Mouse (Mus musculus) midbrain, embryonic 10.5 days (tissue): ENCODE results near the gene Dnase1l2. TPM values are rescaled to one million over a fixed set of nuclear protein-coding genes. Genes with fewer than 3 reads are reported as not detected.

Source experiments
- DNase-seq: peaks from one replicate; pipeline ENCODE4 v3.0.0-alpha.2; 2017; ENCODE audit warnings: low spot score
- H3K27ac ChIP-seq: fragments of 300-500 bp; sonication (generic); replicated peaks from 2 replicates; pipeline ENCODE4 v1.5.1; 2016; ENCODE audit warnings: mild to moderate bottlenecking
- H3K27me3 ChIP-seq: fragments of 300-500 bp; sonication (generic); 2 replicates; pipeline ENCODE4 v1.6.1; 2016; ENCODE audit warnings: low read depth, mild to moderate bottlenecking; ENCODE audit not compliant: poor library complexity, severe bottlenecking
- H3K36me3 ChIP-seq: fragments of 300-500 bp; sonication (generic); 2 replicates; pipeline ENCODE4 v1.6.1; 2016; ENCODE audit warnings: mild to moderate bottlenecking, moderate library complexity
- H3K4me1 ChIP-seq: fragments of 300-500 bp; sonication (generic); 2 replicates; pipeline ENCODE4 v1.6.1; 2016
- H3K4me3 ChIP-seq: fragments of 300-500 bp; sonication (generic); 2 replicates; pipeline ENCODE4 v1.5.1; 2016; ENCODE audit warnings: mild to moderate bottlenecking, moderate library complexity
- H3K9me3 ChIP-seq: fragments of 300-500 bp; sonication (generic); replicated peaks from 2 replicates; pipeline ENCODE4 v1.6.1; 2016; ENCODE audit warnings: mild to moderate bottlenecking
- WGBS: fragments of 180-500 bp; shearing (Covaris S2); methylation state at CpG from one replicate; pipeline ENCODE4 v1.1.7; 2016; 5-methylcytosine and 5-hydroxymethylcytosine counted together
- polyA plus RNA-seq: library from polyadenylated mRNA; unstranded; fragments of >200 nt; fragmentation: Nextera tagmentation; extraction: Ambion mirVana; gene quantifications from 2 replicates; pipeline ENCODE4 v1.2.1, GENCODE M21; 2016

The Dnase1l2 gene
- 2.7 and 3.4 TPM in 2 replicates for polyA plus RNA-seq

- peaks cover 100% of the 10 kb centered on the region for H3K36me3 ChIP-seq
- no peaks in the 10 kb centered on the region for H3K27me3 ChIP-seq
- H3K4me3 ChIP-seq: no peak within 1 kb of the TSS
- 85% methylated on average over 7 of the region's 7 CpGs for WGBS
- no peak within 1 kb of the TSS for H3K27ac ChIP-seq
- no peaks in the 10 kb centered on the region for H3K9me3 ChIP-seq
- no peak for DNase-seq
- no peaks in the 10 kb centered on the region for H3K4me1 ChIP-seq
Measured at GRCm38 (mm10) chr17:24442632-24443155, at the start of gene Dnase1l2. Gene Dnase1l2 (minus strand): TSS chr17:24443105.

GRCm38 (mm10) chr17:24490399-24490798 is 47.5 kb upstream of the Dnase1l2 start:
- Histone ChIP-seq H3K9me3 (no peaks in the 10 kb centered on the region), H3K27me3 (peaks cover 41% of the 10 kb centered on the region), H3K27ac (no peak overlapping the region), H3K36me3 (no peaks in the 10 kb centered on the region), H3K4me1 (peaks cover 45% of the 10 kb centered on the region), H3K4me3 (peak overlapping the region; percentile 88; the same call in 1 of the 2 replicates)
- no peak for DNase-seq
- 80% methylated on average over 4 of the region's 4 CpGs for WGBS

GRCm38 (mm10) chr17:24489265-24490030 is 46.5 kb upstream of the Dnase1l2 start:
- Histone ChIP-seq H3K4me3 (peak overlapping the region; percentile 88), H3K27me3 (peaks cover 41% of the 10 kb centered on the region), H3K36me3 (no peaks in the 10 kb centered on the region), H3K27ac (peak overlapping the region; percentile 91), H3K9me3 (no peaks in the 10 kb centered on the region), H3K4me1 (peaks cover 44% of the 10 kb centered on the region)
- WGBS: 21% methylated on average over 19 of the region's 19 CpGs
- no peak for DNase-seq

GRCm38 (mm10) chr17:24488662-24489264 is 45.9 kb upstream of the Dnase1l2 start:
- Histone ChIP-seq H3K27me3 (peaks cover 41% of the 10 kb centered on the region), H3K36me3 (no peaks in the 10 kb centered on the region), H3K4me1 (peaks cover 44% of the 10 kb centered on the region), H3K4me3 (peak overlapping the region; percentile 88), H3K27ac (peak overlapping the region; percentile 91), H3K9me3 (no peaks in the 10 kb centered on the region)
- peak; percentile 69 for DNase-seq
- under 1% methylated on average over 77 of the region's 81 CpGs for WGBS

- 0% methylated on average over 45 of the region's 45 CpGs for WGBS
Measured at GRCm38 (mm10) chr17:24488186-24488661, 45.3 kb upstream of the Dnase1l2 start, which contains the start of gene Caskin1. Gene Caskin1 (plus strand): TSS chr17:24488601.

GRCm38 (mm10) chr17:24485090-24485860 is 42.4 kb upstream of the Dnase1l2 start:
- 50% methylated on average over 11 of the region's 11 CpGs for WGBS
- Histone ChIP-seq H3K27me3 (peaks cover 34% of the 10 kb centered on the region), H3K4me3 (peak overlapping the region; percentile 27; the same call in 1 of the 2 replicates), H3K27ac (peak overlapping the region; percentile 57), H3K4me1 (peaks cover 36% of the 10 kb centered on the region), H3K36me3 (no peaks in the 10 kb centered on the region), H3K9me3 (no peaks in the 10 kb centered on the region)
- DNase-seq: no peak

More at GRCm38 (mm10) chr17:24488186-24488661, 45.3 kb upstream of the Dnase1l2 start, which contains the start of gene Caskin1:
- peak within 1 kb of the TSS; percentile 91 for H3K27ac ChIP-seq
- H3K4me3 ChIP-seq: peak within 1 kb of the TSS; percentile 88
- DNase-seq: peak; percentile 55
- no peaks in the 10 kb centered on the region for H3K36me3 ChIP-seq
- H3K27me3 ChIP-seq: peaks cover 41% of the 10 kb centered on the region
- peaks cover 44% of the 10 kb centered on the region for H3K4me1 ChIP-seq
- no peaks in the 10 kb centered on the region for H3K9me3 ChIP-seq

- peaks cover 19% of the 10 kb centered on the region for H3K27me3 ChIP-seq
- H3K4me3 ChIP-seq: no peak overlapping the region
- 89% methylated on average over 3 of the region's 3 CpGs for WGBS
- no peak overlapping the region for H3K27ac ChIP-seq
- no peaks in the 10 kb centered on the region for H3K36me3 ChIP-seq
- H3K4me1 ChIP-seq: peaks cover 30% of the 10 kb centered on the region
- no peaks in the 10 kb centered on the region for H3K9me3 ChIP-seq
- DNase-seq: no peak
Measured at GRCm38 (mm10) chr17:24483495-24483894, 40.6 kb upstream of the Dnase1l2 start.

GRCm38 (mm10) chr17:24481027-24481815 is 38.3 kb upstream of the Dnase1l2 start:
- no peaks in the 10 kb centered on the region for H3K9me3 ChIP-seq
- H3K4me1 ChIP-seq: peaks cover 31% of the 10 kb centered on the region
- no peak overlapping the region for H3K4me3 ChIP-seq
- DNase-seq: no peak
- no peak overlapping the region for H3K27ac ChIP-seq
- H3K36me3 ChIP-seq: peaks cover 19% of the 10 kb centered on the region
- no peaks in the 10 kb centered on the region for H3K27me3 ChIP-seq
- 94% methylated on average over 20 of the region's 20 CpGs for WGBS

GRCm38 (mm10) chr17:24480201-24480826 is 37.4 kb upstream of the Dnase1l2 start:
- Histone ChIP-seq H3K4me3 (peak overlapping the region; percentile 87; the same call in 1 of the 2 replicates), H3K4me1 (peaks cover 27% of the 10 kb centered on the region), H3K9me3 (no peaks in the 10 kb centered on the region), H3K27ac (0 out of 2 replicates have a peak overlapping the region, but pooled peaks have one; percentile 33), H3K36me3 (peaks cover 28% of the 10 kb centered on the region), H3K27me3 (no peaks in the 10 kb centered on the region)
- DNase-seq: no peak
- WGBS: 49% methylated on average over 3 of the region's 3 CpGs

GRCm38 (mm10) chr17:24479431-24479830 is 36.5 kb upstream of the Dnase1l2 start:
- DNase-seq: no peak
- Histone ChIP-seq H3K27ac (peak overlapping the region; percentile 98), H3K4me3 (peak overlapping the region; percentile 87), H3K4me1 (peaks cover 24% of the 10 kb centered on the region), H3K9me3 (no peaks in the 10 kb centered on the region), H3K27me3 (no peaks in the 10 kb centered on the region), H3K36me3 (peaks cover 37% of the 10 kb centered on the region)
- WGBS: 36% methylated on average over 1 of the region's 1 CpGs

GRCm38 (mm10) chr17:24478663-24479380 is 35.9 kb upstream of the Dnase1l2 start, which contains the start of gene Mlst8:
Gene Mlst8 (minus strand): TSS chr17:24479078.
- Histone ChIP-seq H3K36me3 (peaks cover 43% of the 10 kb centered on the region), H3K4me1 (peaks cover 24% of the 10 kb centered on the region), H3K27me3 (no peaks in the 10 kb centered on the region), H3K4me3 (peak within 1 kb of the TSS; percentile 87), H3K27ac (peak within 1 kb of the TSS; percentile 98), H3K9me3 (no peaks in the 10 kb centered on the region)
- DNase-seq: peak; percentile 98
- WGBS: under 1% methylated on average over 48 of the region's 48 CpGs
